Mouse (Mus musculus) hindlimb bud, embryonic 11.5 days (tissue): ENCODE data around the gene Msl3l2.
A peak's percentile ranks its signal among the peaks of the same experiment; 100 is the strongest.

Experiments
- DNase-seq: peaks from one replicate; pipeline ENCODE4 v3.0.0-alpha.2; 2012; ENCODE audit warnings: low read depth, low spot score; ENCODE audit errors: extremely low spot score

Gene Msl3l2

GRCm38 (mm10) chr10:56106333-56106995, at the start of gene Msl3l2:
Gene Msl3l2 (plus strand): TSS chr10:56106917.
- peak; percentile 35 for DNase-seq

- DNase-seq, result no peak
These were observed 47.7 kb upstream of the Msl3l2 start for GRCm38 (mm10) chr10:56058979-56059422.

GRCm38 (mm10) chr10:56061238-56061830, 45.4 kb upstream of the Msl3l2 start:
- no peak for DNase-seq

GRCm38 (mm10) chr10:56062746-56063145, 44.0 kb upstream of the Msl3l2 start:
- DNase-seq, result no peak

GRCm38 (mm10) chr10:56089714-56090113, 17.0 kb upstream of the Msl3l2 start:
- no peak for DNase-seq

- no peak for DNase-seq
These were observed 12.1 kb upstream of the Msl3l2 start for GRCm38 (mm10) chr10:56094586-56094985.

- DNase-seq, result no peak
These were observed 10.0 kb upstream of the Msl3l2 start for GRCm38 (mm10) chr10:56096757-56097156.

GRCm38 (mm10) chr10:56099126-56099525, 7.6 kb upstream of the Msl3l2 start:
- no peak for DNase-seq

- DNase-seq, result no peak
These were observed 6.9 kb upstream of the Msl3l2 start for GRCm38 (mm10) chr10:56099641-56100310.

GRCm38 (mm10) chr10:56106996-56107334, 248 bp downstream of the Msl3l2 start:
- no peak for DNase-seq

- peak; percentile 42 for DNase-seq
These were observed 8.4 kb downstream of the Msl3l2 start for GRCm38 (mm10) chr10:56114951-56115635.

GRCm38 (mm10) chr10:56115636-56116180, 9.0 kb downstream of the Msl3l2 start:
- no peak for DNase-seq

GRCm38 (mm10) chr10:56126972-56127371, 20.3 kb downstream of the Msl3l2 start:
- DNase-seq, result no peak

- DNase-seq, result no peak
These were observed 22.9 kb downstream of the Msl3l2 start for GRCm38 (mm10) chr10:56129642-56130041.

- no peak for DNase-seq
These were observed 30.5 kb downstream of the Msl3l2 start for GRCm38 (mm10) chr10:56137191-56137590.

GRCm38 (mm10) chr10:56148920-56149319, 42.2 kb downstream of the Msl3l2 start:
- DNase-seq, result no peak

GRCm38 (mm10) chr10:56156956-56157355, 50.2 kb downstream of the Msl3l2 start:
- DNase-seq, result no peak

GRCm38 (mm10) chr10:56158207-56158606, 51.5 kb downstream of the Msl3l2 start:
- DNase-seq, result no peak

GRCm38 (mm10) chr10:56158748-56159147, 52.0 kb downstream of the Msl3l2 start:
- DNase-seq, result no peak

- DNase-seq, result no peak
These were observed 57.7 kb downstream of the Msl3l2 start for GRCm38 (mm10) chr10:56164411-56164810.

GRCm38 (mm10) chr10:56165758-56166157, 59.0 kb downstream of the Msl3l2 start:
- no peak for DNase-seq
